Mouse (Mus musculus) small intestine, adult 2 months (tissue): ENCODE measurements at regions not wholly inside any gene's neighbourhood (a gene's known extent, or its start where the extent isn't known, plus 50 kb on each side); places are given as distances from the start of the nearest gene placed in this dataset.
"Not testable (repeated sequence)": the region's sequence is repeated elsewhere in the genome, so short reads cannot be mapped to it uniquely, and the experiment has no call there.

ENCODE experiments used
- CTCF ChIP-seq: fragments of 200-500 bp; IDR thresholded peaks from 2 replicates; pipeline ENCODE4 v1.5.1; 2012; ENCODE audit warnings: low read depth, mild to moderate bottlenecking, control low read depth, inconsistent platforms, low read length, moderate library complexity, mixed read lengths; ENCODE audit not compliant: insufficient replicate concordance, insufficient read length; ENCODE audit errors: extremely low read depth
- POLR2A ChIP-seq: fragments of 200-500 bp; IDR thresholded peaks from 2 replicates; pipeline ENCODE4 v1.6.1; 2012; ENCODE audit warnings: low read depth, mild to moderate bottlenecking, control low read depth, inconsistent platforms, low read length, moderate library complexity

DNA sequence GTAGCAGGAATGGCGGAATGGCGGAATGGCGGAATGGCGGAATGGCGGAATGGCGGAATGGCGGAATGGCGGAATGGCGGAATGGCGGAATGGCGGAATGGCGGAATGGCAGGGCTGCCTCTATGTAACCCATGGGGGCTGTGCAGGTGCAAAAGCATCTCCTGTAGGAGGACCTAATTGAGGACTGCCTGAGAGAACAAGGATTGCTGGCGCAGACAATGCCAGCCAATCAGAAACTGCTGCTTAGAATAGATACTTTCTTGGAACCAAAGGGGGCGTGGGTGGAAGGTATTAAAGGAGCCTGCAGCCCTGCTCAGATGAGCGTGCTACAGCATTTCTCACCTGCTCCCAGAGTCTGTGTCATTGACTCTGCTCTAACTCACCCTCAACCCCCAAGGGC is 67.8 kb upstream of the Cntn1 start:
- TF ChIP-seq CTCF, POLR2A: not testable (repeated sequence)
